Mouse (Mus musculus): ENCODE measurements at regions not wholly inside any gene's neighbourhood (a gene's known extent, or its start where the extent isn't known, plus 50 kb on each side); places are given as distances from the start of the nearest gene placed in this dataset.

DNA sequence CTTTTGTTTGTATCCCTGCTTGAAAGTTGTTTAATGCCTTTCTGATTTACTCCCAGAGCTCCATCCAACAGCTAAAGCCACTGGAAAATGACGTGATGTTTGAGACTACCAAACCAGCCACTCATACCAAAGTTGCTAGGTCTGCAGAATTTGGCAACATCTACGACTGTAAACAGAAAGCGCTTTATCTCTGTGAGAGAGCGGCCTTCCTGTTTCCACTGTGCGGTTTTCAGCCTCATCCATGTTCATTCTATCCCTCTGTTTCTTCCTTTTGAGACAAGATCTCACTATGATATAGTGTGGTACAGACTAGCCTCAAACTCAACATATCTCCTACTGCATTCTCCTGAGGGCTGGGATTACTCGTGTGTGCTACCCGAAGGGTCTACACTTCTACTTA lies 100.0 kb downstream of the Tmem30b start:
- TF ChIP-seq POLR2A (IDR thresholded peaks at IDR 0.05; ENCODE audit: low read depth, low read length), result no peak
- no peak for TF ChIP-seq CTCF (IDR thresholded peaks at IDR 0.05; ENCODE audit: borderline replicate concordance, insufficient read depth, low read length)

Measured in embryonic fibroblast, embryonic 13.5 days (primary cell).